Mouse (Mus musculus) adrenal gland, adult (tissue): Measurements from ENCODE around the gene Zbtb32.
A peak's percentile ranks its signal among the peaks of the same experiment; 100 is the strongest.

Source experiments
- DNase-seq, 2 experiments: peaks; one replicate each; pipeline ENCODE4 v3.0.0; 2022 to 2023; ENCODE audit warnings: low spot score in 1 of 2; ENCODE audit not compliant: inconsistent age in 2 of 2

The Zbtb32 gene

GRCm38 (mm10) chr7:30572389-30572788, 26.3 kb downstream of the Zbtb32 start:
- no peak for DNase-seq

DNA sequence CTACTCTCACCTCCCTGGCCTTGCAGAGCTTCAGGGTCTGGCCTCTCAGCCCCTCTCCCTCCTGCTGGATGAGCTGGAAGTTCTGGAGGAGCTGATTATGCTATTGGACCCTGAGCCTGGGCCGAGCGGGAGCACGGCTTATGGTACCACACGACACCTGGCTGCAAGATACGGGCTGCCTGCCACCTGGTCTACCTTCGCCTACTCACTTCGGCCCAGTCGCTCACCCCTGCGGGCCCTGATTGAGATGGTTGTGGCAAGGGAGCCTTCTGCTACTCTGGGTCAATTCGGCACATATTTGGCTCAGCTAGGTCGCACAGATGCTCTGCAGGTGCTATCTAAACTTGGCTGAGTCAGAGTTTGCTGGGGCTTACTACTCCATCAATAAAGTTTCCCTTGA, 31.2 kb downstream of the Zbtb32 start:
- DNase-seq, result no peak

GRCm38 (mm10) chr7:30566033-30566432, 32.7 kb downstream of the Zbtb32 start:
- DNase-seq, result no peak

DNA sequence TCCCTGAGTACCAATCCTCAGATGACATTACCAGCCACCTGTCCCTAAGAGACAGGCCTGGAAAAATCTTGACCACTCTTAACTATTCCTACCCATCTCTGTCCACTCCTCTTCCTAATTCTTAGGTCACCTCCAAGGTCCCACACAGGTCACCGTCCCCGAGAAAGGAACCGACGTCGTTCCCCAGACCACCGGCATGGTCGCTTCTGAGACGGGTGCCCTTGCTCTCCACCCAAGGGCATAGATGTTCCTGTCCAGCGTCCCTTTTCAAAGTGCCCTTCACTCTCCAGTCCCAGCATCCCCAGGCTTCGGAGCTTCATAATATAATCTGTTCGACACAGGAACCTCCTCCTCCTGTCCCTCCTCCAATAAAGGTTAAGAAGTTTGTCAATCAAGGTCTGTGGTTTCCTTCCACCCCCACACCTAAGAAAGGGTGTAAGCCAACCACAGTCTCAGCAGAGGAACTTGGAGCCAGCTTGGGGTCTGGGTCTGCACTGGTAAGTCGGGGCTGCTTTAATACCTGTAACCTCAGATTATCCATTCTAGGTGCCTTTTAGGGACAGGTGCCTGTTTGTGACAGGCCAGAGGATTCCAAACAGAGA, 33.6 kb downstream of the Zbtb32 start, which contains the start of gene Igflr1:
Gene Igflr1 (plus strand): TSS at position 458 of the 602 bp plus-strand sequence.
- peak in 1 of 2 experiments; percentile 9 for DNase-seq

DNA sequence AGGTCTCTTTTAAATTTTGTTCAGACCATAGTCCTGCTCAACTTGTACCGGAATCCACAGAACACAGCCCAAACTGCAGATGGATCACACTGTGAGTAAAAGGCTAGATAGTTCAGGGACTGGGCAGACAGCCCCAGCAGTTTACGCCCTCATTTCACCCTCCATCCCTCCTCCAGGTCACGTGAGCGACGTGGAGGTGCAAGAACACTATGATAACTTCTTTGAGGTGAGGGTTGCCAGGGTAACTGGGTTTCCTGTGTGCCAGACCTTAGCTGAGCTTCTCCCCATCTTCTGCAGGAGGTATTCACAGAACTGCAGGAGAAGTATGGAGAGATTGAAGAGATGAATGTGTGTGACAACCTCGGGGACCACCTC, 34.8 kb downstream of the Zbtb32 start:
- no peak for DNase-seq

DNA sequence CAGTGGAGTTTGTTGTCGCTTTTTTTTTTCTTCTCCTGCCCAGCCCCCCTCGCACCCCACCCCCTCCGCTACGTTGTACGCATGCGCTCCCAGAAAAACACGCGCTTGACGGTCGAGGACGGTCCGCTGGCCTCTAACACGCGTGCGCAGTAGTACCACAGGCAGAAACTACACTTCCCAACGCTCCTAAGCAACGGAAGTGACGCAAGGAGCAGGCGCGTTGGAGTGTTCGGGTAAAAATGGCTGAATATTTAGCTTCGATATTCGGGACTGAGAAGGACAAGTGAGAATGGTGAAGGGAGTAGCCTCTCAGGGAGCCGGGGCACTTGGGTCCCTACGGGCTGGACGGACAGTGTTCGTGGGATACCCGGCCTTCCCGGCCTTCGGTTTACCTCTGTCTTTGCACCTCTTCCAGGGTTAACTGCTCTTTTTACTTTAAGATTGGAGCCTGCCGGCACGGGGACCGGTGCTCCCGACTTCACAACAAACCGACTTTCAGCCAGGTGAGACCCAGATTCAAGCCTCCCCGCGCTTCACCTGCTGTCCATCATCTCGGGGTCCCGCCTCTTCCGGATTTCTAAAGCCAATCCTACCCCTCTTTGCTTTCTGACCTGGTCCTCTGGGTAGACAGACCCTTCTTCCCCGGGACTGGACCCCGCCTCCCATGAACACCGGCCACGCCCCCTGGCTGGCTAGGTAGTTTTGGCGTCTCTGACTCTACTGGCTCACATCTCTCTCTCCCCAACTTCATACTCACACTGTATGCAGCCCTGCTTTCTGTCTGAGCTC, 35.4 kb downstream of the Zbtb32 start, which contains the start of the genes U2af1l4, Gm49396 and Psenen:
Gene U2af1l4 (plus strand): TSS at position 185 of the 789 bp plus-strand sequence.
Gene Gm49396 (plus strand): TSS at position 228 of the 789 bp plus-strand sequence.
Gene Psenen (minus strand): TSS at position 511 of the 789 bp plus-strand sequence.
- peak; percentile 97 to 98 for DNase-seq

DNA sequence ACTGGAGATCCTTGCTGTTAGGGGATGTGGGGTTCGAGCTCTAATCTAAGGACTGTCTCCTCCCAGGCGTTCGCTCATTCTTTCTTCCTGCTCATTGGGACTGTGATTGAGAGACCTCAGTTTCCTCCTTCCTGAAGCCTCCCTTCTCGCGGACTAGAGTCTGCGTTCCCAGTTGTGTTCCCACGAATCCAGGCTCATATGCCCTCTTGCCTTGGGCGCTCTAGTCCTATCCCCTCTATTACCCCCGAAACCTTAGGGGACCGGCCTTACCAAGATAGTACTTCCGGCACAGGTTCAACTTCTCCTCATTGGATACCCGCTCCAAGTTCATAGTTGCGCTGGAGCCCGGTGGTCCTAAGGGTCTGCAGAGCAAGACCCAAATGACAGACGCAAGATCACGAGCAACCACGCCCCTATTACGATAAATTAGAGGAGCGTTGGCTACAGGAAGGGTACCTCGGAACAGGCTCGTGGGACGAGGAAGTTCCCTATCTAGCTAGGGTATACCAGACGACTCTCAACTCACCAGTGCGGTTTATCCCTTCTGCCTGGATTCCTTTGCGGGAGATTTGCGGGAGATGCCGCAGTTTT, 36.1 kb downstream of the Zbtb32 start:
- DNase-seq, result no peak

- peak in 1 of 2 experiments; percentile 43 for DNase-seq
These were observed 38.4 kb downstream of the Zbtb32 start for GRCm38 (mm10) chr7:30560296-30560695.

DNA sequence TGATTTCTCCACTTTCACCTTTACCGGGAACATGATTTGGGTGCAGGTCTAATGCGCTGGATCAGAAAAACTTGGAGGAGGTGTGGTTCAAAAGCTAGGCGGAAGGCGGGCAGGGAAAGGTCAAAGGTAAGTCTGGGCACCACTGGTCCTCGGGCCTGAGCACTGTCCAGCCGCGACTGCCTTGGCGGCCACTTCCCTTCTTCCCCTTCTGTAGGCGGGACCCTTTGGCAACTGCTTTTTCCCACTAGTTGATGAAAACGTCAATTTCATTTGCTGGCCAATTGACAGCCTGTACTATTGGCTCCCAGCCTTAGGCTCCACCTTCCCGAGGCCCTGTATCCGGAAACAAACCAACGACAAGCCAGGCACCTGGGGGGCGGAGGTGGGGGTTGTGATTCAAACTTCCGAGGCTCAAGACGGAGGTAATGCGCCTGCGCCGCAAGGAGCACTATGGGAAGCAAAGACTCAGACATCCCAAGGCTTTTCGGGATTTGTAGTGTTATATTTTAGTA, 39.2 kb downstream of the Zbtb32 start, which contains the start of gene Lin37:
Gene Lin37 (minus strand): TSS at position 396 of the 512 bp plus-strand sequence.
- DNase-seq, result peak; percentile 98 to 99

- DNase-seq, result no peak
These were observed 39.9 kb downstream of the Zbtb32 start for GRCm38 (mm10) chr7:30558656-30559442.

GRCm38 (mm10) chr7:30557901-30558514, 40.7 kb downstream of the Zbtb32 start:
- DNase-seq, result peak in 1 of 2 experiments; percentile 65

- DNase-seq, result peak in 1 of 2 experiments; percentile 60
These were observed 41.7 kb downstream of the Zbtb32 start for GRCm38 (mm10) chr7:30556894-30557536.

DNA sequence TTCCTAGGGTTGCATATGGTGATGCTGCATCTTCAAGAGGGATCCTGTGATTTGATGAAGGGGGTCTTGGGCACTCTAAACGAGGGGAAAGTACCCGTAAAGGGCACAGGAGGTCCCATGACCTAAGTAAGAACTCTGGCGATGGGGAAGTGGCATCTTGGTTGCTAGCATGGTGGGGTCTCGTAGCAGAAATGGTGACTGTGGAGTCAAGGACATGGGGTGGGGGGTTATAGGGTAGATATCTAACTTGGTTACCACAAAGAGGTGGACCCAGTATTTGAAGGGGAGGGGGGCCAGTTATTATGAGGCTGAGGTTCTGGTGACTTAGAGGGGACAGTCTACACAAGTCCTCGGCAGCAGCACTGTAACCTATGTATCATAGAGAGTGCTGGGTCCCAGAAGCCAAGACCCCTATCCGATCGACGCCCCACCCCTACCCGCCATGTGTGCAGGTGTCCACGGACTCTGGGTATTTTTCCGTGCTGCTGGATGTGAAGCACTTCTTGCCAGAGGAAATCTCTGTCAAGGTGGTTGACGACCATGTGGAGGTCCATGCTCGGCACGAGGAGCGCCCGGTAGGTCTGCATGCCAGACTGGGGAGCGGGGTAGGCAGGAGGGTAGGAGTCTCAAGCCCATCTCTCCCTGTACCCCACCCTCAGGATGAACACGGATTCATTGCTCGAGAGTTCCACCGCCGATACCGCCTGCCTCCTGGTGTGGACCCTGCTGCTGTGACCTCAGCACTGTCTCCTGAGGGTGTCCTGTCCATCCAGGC, 44.7 kb downstream of the Zbtb32 start:
- DNase-seq, result peak in 1 of 2 experiments; percentile 61

GRCm38 (mm10) chr7:30553021-30553589, 45.6 kb downstream of the Zbtb32 start:
- DNase-seq, result peak; percentile 85 to 95

DNA sequence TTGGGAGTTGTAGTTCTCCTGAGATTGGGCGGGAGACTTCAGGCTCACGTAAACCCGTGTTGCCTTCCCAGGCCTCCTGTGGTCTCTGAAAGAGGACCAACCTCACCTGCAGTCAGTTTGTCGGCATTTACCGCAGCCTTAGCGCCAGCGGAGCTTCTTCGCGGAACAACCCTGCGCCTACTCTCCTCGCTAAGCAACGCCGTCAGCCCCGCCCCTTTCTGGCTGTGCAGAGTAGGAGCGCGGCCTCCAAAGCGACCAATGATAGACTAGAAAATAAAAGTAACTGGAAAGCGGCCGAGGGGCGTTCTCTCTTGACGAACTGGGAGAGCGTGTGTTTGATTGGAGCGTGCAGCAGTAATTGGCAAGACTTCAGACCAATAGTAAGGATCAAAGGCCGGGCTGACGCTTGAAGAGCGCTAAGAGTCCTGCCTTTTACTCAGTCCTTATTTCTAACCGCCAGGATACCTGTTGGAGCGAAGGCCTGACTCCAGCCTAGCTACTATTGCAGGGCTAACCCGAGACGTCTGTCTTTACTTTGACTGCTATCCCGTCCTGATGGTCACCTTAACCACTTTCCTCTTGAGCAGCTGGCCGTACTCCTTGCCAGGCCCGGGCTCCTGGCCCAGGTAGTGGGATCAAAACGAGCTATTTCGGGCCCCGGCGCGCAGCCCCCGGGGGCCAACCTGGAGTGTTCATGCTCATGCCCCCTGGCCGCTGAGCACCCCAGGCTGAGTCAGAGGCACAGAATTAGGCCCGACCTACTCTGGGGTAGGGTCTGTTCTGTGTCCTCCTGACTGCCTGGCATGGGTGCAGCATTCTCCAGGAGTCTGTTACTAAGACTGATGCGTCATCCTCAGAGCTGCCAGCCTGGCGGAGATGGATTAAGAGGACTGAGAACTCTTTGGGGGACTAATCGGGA, 46.3 kb downstream of the Zbtb32 start, which contains the start of the genes Hspb6 and Proser3:
Gene Hspb6 (plus strand): TSS at position 77 of the 919 bp plus-strand sequence.
Gene Proser3 (minus strand): TSS at position 198 of the 919 bp plus-strand sequence.
- peak; percentile 97 to 99 for DNase-seq

DNA sequence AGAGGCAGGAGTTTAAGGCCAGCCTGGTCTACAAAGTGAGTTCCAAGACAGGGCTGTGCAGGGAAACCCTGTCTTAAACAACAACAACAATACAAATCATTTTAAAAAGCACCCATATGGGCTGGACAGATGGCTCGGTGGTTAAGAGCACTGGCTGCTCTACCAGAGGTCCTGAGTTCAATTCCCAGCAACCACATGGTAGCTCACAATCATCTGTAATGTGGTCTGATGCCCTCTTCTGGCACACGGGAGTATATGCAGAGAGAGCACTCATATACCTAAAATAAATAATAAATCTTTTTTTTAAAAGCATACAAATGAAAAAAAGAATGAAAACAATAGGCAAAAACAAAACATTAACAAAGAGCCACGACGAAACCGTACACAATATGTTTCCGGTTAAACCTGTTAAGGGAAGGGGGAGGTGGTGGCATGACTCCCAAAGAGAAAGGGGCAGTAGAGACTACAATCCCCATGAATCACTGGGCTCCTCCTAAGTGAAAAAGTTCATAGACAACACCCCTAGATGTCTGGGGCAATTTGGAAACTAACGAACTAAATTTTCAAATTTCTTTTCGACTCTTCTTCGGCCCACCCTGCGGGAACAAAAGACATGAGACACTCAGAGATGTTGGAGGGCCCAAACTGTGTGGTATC, 47.1 kb downstream of the Zbtb32 start:
- no peak for DNase-seq

DNA sequence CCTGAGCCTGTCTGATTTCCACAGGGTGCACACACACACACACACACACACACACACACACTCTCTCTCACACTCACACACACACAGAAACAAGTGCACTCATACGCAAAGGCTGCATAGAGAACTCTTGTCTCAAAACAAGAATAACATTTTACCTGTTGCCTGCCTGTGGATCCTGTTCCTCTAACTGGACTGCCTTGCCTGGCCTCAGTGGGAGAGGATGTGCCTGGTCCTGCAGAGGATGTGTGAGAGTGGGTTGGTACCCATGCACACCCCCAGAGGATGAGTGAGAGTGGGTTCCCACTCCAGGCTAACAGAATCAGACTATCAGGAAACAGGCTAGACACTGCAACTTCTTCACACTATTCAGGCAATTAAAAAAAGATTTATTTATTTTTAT, 48.1 kb downstream of the Zbtb32 start:
- DNase-seq, result peak in 1 of 2 experiments; percentile 38
